Mouse (Mus musculus) heart, adult 2 months (tissue): ENCODE data around the gene Vash2. TPM values are rescaled to one million over a fixed set of nuclear protein-coding genes. Genes with fewer than 3 reads are reported as not detected.

Experiments
- DNase-seq, 2 experiments: peaks; one replicate each; pipeline ENCODE4 v3.0.0; 2021
- H3K27ac ChIP-seq: fragments of 200-600 bp; 2 replicates; pipeline ENCODE4 v1.8.1; 2022
- H3K27me3 ChIP-seq: fragments of 200-500 bp; 2 replicates; pipeline ENCODE4 v1.6.1; 2012; ENCODE audit warnings: mild to moderate bottlenecking, low read length, inconsistent platforms, mixed read lengths; ENCODE audit not compliant: control insufficient read depth, insufficient read depth
- H3K36me3 ChIP-seq: fragments of 200-500 bp; 2 replicates; pipeline ENCODE4 v1.6.1; 2012; ENCODE audit warnings: low read length, inconsistent platforms; ENCODE audit not compliant: control insufficient read depth, insufficient read depth
- H3K4me1 ChIP-seq: fragments of 200-500 bp; 2 replicates; pipeline ENCODE4 v1.6.1; 2011; ENCODE audit warnings: low read length; ENCODE audit not compliant: control insufficient read depth, insufficient read depth
- H3K4me3 ChIP-seq: fragments of 200-600 bp; 2 replicates; pipeline ENCODE4 v1.8.1; 2022
- H3K79me2 ChIP-seq: fragments of 200-500 bp; replicated peaks from 2 replicates; pipeline ENCODE4 v1.6.1; 2012; ENCODE audit warnings: mild to moderate bottlenecking, inconsistent platforms, low read length, moderate library complexity, mixed read lengths; ENCODE audit not compliant: control insufficient read depth, insufficient read depth
- H3K9ac ChIP-seq: fragments of 200-500 bp; 2 replicates; pipeline ENCODE4 v1.6.1; 2012; ENCODE audit warnings: low read depth, mild to moderate bottlenecking, control low read depth, inconsistent platforms, low read length, mixed read lengths
- CTCF ChIP-seq: fragments of 200-600 bp; IDR thresholded peaks from 2 replicates; pipeline ENCODE4 v1.8.1; 2022; ENCODE audit warnings: antibody characterized with exemption, mild to moderate bottlenecking, moderate library complexity
- EP300 ChIP-seq: fragments of 200-500 bp; IDR thresholded peaks from 2 replicates; pipeline ENCODE4 v1.6.1; 2011; ENCODE audit warnings: low read depth, low read length, control low read depth; ENCODE audit not compliant: insufficient read depth
- POLR2A ChIP-seq: fragments of 200-500 bp; IDR thresholded peaks from 2 replicates; pipeline ENCODE4 v1.6.1; 2011; ENCODE audit warnings: mild to moderate bottlenecking, low read depth, low read length, control low read depth; ENCODE audit not compliant: insufficient read depth
- WGBS: fragments of 180-500 bp; shearing (Covaris S2); methylation state at CpG from one replicate; pipeline ENCODE4 v1.1.7; 2018; 5-methylcytosine and 5-hydroxymethylcytosine counted together
- intact Hi-C: fragments of 180-260 bp; cut with DNase I; formaldehyde crosslinking; loops from one replicate; pipeline ENCODE4 v1.15.1; 2025
- polyA plus RNA-seq: library from polyadenylated mRNA; depleted of rRNA; stranded (reverse); fragments of >200 nt; gene quantifications from 2 replicates; pipeline ENCODE4 v1.2.3, GENCODE M21; 2012
- total RNA-seq, 2 experiments: library from RNA; stranded (reverse); gene quantifications; 2 replicates each; pipeline ENCODE4 v1.2.3; 2021

The Vash2 gene
- total and polyA plus RNA-seq, 3 experiments = 0.27 to 0.41 (median 0.31) TPM

GRCm38 (mm10) chr1:190953009-190953408 is 26.1 kb downstream of the Vash2 start:
- H3K27me3 ChIP-seq = no peaks in the 10 kb centered on the region
- DNase-seq = no peak
- H3K27ac ChIP-seq = no peak overlapping the region
- H3K4me1 ChIP-seq = no peaks in the 10 kb centered on the region
- 42% methylated on average over 3 of the region's 3 CpGs for WGBS
- H3K36me3 ChIP-seq = no peaks in the 10 kb centered on the region
- TF ChIP-seq POLR2A (no peak), EP300 (no peak), CTCF (no peak)
- no peak overlapping the region for H3K4me3 ChIP-seq
- intact Hi-C loops = no loop called here
- no peaks in the 10 kb centered on the region for H3K79me2 ChIP-seq
- no peak overlapping the region for H3K9ac ChIP-seq

- 77% methylated on average over 5 of the region's 5 CpGs for WGBS
- Histone ChIP-seq H3K4me1 (no peaks in the 10 kb centered on the region), H3K27me3 (no peaks in the 10 kb centered on the region), H3K4me3 (no peak overlapping the region), H3K36me3 (no peaks in the 10 kb centered on the region), H3K9ac (no peak overlapping the region), H3K79me2 (no peaks in the 10 kb centered on the region), H3K27ac (no peak overlapping the region)
- intact Hi-C loops = no loop called here
- TF ChIP-seq EP300 = no peak
- no peak for TF ChIP-seq CTCF
- no peak for TF ChIP-seq POLR2A
- no peak for DNase-seq
These were observed 28.1 kb downstream of the Vash2 start for GRCm38 (mm10) chr1:190951014-190951413.

- TF ChIP-seq POLR2A (no peak), EP300 (no peak), CTCF (no peak)
- H3K27me3 ChIP-seq = no peaks in the 10 kb centered on the region
- no peak overlapping the region for H3K27ac ChIP-seq
- 83% methylated on average over 17 of the region's 17 CpGs for WGBS
- intact Hi-C loops = no loop called here
- no peak overlapping the region for H3K9ac ChIP-seq
- no peaks in the 10 kb centered on the region for H3K79me2 ChIP-seq
- DNase-seq = no peak
- H3K36me3 ChIP-seq = no peaks in the 10 kb centered on the region
- no peaks in the 10 kb centered on the region for H3K4me1 ChIP-seq
- no peak overlapping the region for H3K4me3 ChIP-seq
These were observed 30.2 kb downstream of the Vash2 start for GRCm38 (mm10) chr1:190948846-190949245.

GRCm38 (mm10) chr1:190948439-190948838 is 30.7 kb downstream of the Vash2 start:
- H3K4me3 ChIP-seq = no peak overlapping the region
- DNase-seq = no peak
- no peak overlapping the region for H3K9ac ChIP-seq
- WGBS = 73% methylated on average over 7 of the region's 7 CpGs
- intact Hi-C loops = no loop called here
- no peaks in the 10 kb centered on the region for H3K79me2 ChIP-seq
- TF ChIP-seq EP300 (no peak), POLR2A (no peak), CTCF (no peak)
- H3K36me3 ChIP-seq = no peaks in the 10 kb centered on the region
- no peaks in the 10 kb centered on the region for H3K4me1 ChIP-seq
- no peaks in the 10 kb centered on the region for H3K27me3 ChIP-seq
- H3K27ac ChIP-seq = no peak overlapping the region

GRCm38 (mm10) chr1:190947986-190948385 is 31.1 kb downstream of the Vash2 start:
- 78% methylated on average over 5 of the region's 5 CpGs for WGBS
- no peak overlapping the region for H3K9ac ChIP-seq
- intact Hi-C loops = no loop called here
- no peak overlapping the region for H3K27ac ChIP-seq
- H3K4me1 ChIP-seq = no peaks in the 10 kb centered on the region
- no peaks in the 10 kb centered on the region for H3K79me2 ChIP-seq
- no peak for DNase-seq
- no peak overlapping the region for H3K4me3 ChIP-seq
- H3K36me3 ChIP-seq = no peaks in the 10 kb centered on the region
- no peak for TF ChIP-seq CTCF
- TF ChIP-seq EP300 = no peak
- TF ChIP-seq POLR2A = no peak
- H3K27me3 ChIP-seq = no peaks in the 10 kb centered on the region

- no peaks in the 10 kb centered on the region; the same call in 1 of the 2 replicates for H3K36me3 ChIP-seq
- no peaks in the 10 kb centered on the region for H3K27me3 ChIP-seq
- H3K27ac ChIP-seq = no peak overlapping the region
- no peaks in the 10 kb centered on the region for H3K4me1 ChIP-seq
- intact Hi-C loops = loop anchor here (1.0 to 5.0 kb wide), 4 partner anchors 81 to 333 kb away; no protein-coding TSS in a partner anchor
- TF ChIP-seq CTCF = peak; percentile 96
- peak; percentile 92; the same call in 1 of the 2 replicates for TF ChIP-seq EP300
- no peak for TF ChIP-seq POLR2A
- peak; percentile 65 to 80 for DNase-seq
- 43% methylated on average over 6 of the region's 6 CpGs for WGBS
- H3K9ac ChIP-seq = no peak overlapping the region
- H3K79me2 ChIP-seq = no peaks in the 10 kb centered on the region
- no peak overlapping the region for H3K4me3 ChIP-seq
These were observed 34.9 kb downstream of the Vash2 start for GRCm38 (mm10) chr1:190944109-190944760.
